Mouse (Mus musculus) heart, embryonic 16.5 days (tissue): ENCODE results near the gene Tjap1. TPM values are rescaled to one million over a fixed set of nuclear protein-coding genes. Genes with fewer than 3 reads are reported as not detected.
A peak's percentile ranks its signal among the peaks of the same experiment; 100 is the strongest.

Experiments
- ATAC-seq: fragments of 200-750 bp; cut with Nextera tagmentation; replicated peaks from 2 replicates; pipeline ENCODE4 v1.8.0; 2017; ENCODE audit warnings: moderate number of reproducible peaks; ENCODE audit not compliant: insufficient read depth, low FRiP score; ENCODE audit errors: extremely low read depth
- H3K27ac ChIP-seq: fragments of 300-500 bp; sonication (generic); 2 replicates; pipeline ENCODE4 v1.5.1; 2014; ENCODE audit warnings: mild to moderate bottlenecking, low read length, control low read depth, moderate library complexity
- H3K27me3 ChIP-seq: fragments of 300-500 bp; sonication (generic); 2 replicates; pipeline ENCODE4 v1.6.1; 2014; ENCODE audit warnings: low read length, mixed read lengths; ENCODE audit not compliant: control insufficient read depth, insufficient read depth
- H3K36me3 ChIP-seq: fragments of 300-500 bp; sonication (generic); 2 replicates; pipeline ENCODE4 v1.6.1; 2014; ENCODE audit not compliant: control insufficient read depth, insufficient read depth
- H3K4me1 ChIP-seq: fragments of 300-500 bp; sonication (generic); 2 replicates; pipeline ENCODE4 v1.6.1; 2014; ENCODE audit warnings: low read length, mixed read lengths; ENCODE audit not compliant: control insufficient read depth, insufficient read depth
- H3K4me2 ChIP-seq: fragments of 300-500 bp; sonication (generic); 2 replicates; pipeline ENCODE4 v1.6.1; 2014; ENCODE audit warnings: low read depth, mild to moderate bottlenecking, control low read depth, low read length
- H3K4me3 ChIP-seq: fragments of 300-500 bp; sonication (generic); 2 replicates; pipeline ENCODE4 v1.5.1; 2014; ENCODE audit warnings: mild to moderate bottlenecking, control low read depth, low read length
- H3K9ac ChIP-seq: fragments of 300-500 bp; sonication (generic); 2 replicates; pipeline ENCODE4 v1.6.1; 2014; ENCODE audit warnings: low read length, control low read depth
- H3K9me3 ChIP-seq: fragments of 300-500 bp; sonication (generic); replicated peaks from 2 replicates; pipeline ENCODE4 v1.6.1; 2016; ENCODE audit warnings: low read length; ENCODE audit not compliant: control insufficient read depth
- WGBS: fragments of 180-500 bp; shearing (Covaris S2); extraction: QIAGEN DNeasy Blood & Tissue Kit; methylation state at CpG from one replicate; pipeline ENCODE4 v1.1.7; 2014; 5-methylcytosine and 5-hydroxymethylcytosine counted together
- polyA plus RNA-seq: library from polyadenylated mRNA; unstranded; fragments of >200 nt; fragmentation: Nextera tagmentation; extraction: Ambion mirVana; gene quantifications from 2 replicates; pipeline ENCODE4 v1.2.1, GENCODE M21; 2015

The Tjap1 gene
- polyA plus RNA-seq, 1 experiment from 2014 or later: 42.5 TPM

DNA sequence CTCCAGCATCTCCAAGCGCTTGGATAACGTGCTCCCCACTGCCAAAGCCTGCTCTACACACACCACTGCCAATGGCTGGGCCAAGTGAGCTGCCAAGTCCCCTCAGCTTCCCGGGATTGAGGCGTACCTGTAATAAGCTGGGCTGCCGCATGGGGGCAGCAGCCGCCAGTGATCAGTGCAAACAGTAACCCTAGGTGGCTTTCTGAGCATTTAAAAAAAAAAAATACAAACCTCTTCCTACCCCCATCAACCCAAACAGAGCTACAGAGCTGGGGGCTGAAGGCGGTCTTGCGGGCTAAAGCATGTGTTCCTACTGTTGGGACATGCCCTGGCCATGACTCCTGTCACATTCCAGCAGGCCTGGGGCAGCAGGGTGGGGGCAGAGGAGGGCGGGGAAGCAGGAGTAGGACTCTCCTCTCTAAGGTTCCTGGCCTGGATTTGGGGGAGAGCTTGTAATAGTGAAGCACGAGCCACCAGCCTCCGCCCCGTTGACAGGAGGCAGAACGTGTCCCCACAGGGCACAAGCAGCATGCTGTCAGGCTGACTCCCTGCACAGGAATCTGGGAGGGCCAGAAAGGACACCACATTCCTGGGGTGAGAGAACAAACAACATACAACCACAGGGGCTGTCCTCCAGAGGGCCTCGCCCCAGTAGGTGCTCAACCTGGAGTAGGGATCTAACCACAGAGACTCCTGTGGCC is 16.8 kb downstream of the Tjap1 start:
- whole genome bisulfite sequencing: 17% methylated on average over 14 of the region's 14 CpGs
- H3K9me3 ChIP-seq: no peaks in the 10 kb centered on the region
- peaks cover 25% of the 10 kb centered on the region for H3K4me1 ChIP-seq
- peak overlapping the region; percentile 2 for H3K27ac ChIP-seq
- no peak overlapping the region for H3K4me3 ChIP-seq
- no peak overlapping the region for H3K4me2 ChIP-seq
- H3K36me3 ChIP-seq: peaks cover 41% of the 10 kb centered on the region
- peak; percentile 37 for ATAC-seq
- no peak overlapping the region for H3K9ac ChIP-seq
- no peaks in the 10 kb centered on the region for H3K27me3 ChIP-seq

DNA sequence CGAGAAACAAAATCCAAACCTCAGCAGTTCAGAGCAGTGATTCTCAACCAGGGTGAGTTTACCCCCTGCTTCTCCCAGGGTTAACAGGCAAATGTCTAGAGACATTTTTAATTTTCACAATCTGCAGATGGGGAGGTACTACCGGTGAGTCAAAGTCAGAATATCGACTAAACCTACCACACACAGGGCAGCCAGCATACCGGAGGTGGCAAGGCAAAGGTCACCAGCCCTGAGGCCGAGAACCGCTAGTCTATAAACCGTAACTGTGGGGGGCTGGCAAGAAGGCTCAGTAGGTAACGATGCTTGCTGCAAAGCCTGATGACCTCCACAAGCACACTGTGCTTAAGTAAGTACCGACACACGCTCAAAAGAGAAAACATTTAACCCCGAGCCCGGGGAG is 17.3 kb downstream of the Tjap1 start:
- Histone ChIP-seq H3K4me1 (peaks cover 25% of the 10 kb centered on the region), H3K27ac (no peak overlapping the region), H3K4me2 (no peak overlapping the region), H3K9me3 (no peaks in the 10 kb centered on the region), H3K27me3 (no peaks in the 10 kb centered on the region), H3K36me3 (peaks cover 44% of the 10 kb centered on the region), H3K9ac (no peak overlapping the region), H3K4me3 (no peak overlapping the region)
- no peak for ATAC-seq
- WGBS: 88% methylated on average over 12 of the region's 12 CpGs

- ATAC-seq: no peak
- 82% methylated on average over 5 of the region's 5 CpGs for WGBS
- no peaks in the 10 kb centered on the region for H3K27me3 ChIP-seq
These were observed 20.6 kb downstream of the Tjap1 start for GRCm38 (mm10) chr17:46262201-46262694.

DNA sequence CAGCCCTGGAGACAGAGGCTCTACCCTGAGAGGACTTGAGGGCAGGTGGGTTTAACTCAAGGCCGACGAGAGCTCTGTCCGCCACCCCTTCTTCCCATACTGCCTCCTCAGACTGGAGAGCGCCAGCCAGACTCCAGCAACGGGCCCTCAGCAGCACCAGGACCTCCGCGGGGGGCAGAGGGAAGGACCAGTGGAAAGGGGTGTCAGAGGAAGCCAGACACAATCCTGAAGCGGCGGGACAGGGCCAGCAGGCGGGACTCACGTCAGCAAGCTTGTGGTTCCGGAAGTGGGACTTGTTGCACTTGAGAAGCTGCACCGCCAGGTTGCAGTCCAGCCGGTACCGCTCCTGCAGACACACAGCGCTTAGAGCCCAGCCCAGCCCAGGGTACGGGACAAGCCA is 23.2 kb downstream of the Tjap1 start:
- H3K9me3 ChIP-seq: 0 out of 2 replicates have a peak, but pooled peaks cover 3% of the 10 kb centered on the region
- H3K27ac ChIP-seq: no peak overlapping the region
- ATAC-seq: no peak
- H3K4me3 ChIP-seq: no peak overlapping the region
- H3K27me3 ChIP-seq: peaks cover 8% of the 10 kb centered on the region
- peaks cover 69% of the 10 kb centered on the region for H3K36me3 ChIP-seq
- 83% methylated on average over 17 of the region's 17 CpGs for WGBS
- no peak overlapping the region for H3K4me2 ChIP-seq
- H3K4me1 ChIP-seq: no peaks in the 10 kb centered on the region
- H3K9ac ChIP-seq: no peak overlapping the region

More at GRCm38 (mm10) chr17:46262201-46262694, 20.6 kb downstream of the Tjap1 start:
- Histone ChIP-seq H3K9ac (no peak overlapping the region), H3K27ac (no peak overlapping the region), H3K4me1 (peaks cover 10% of the 10 kb centered on the region; the same call in 1 of the 2 replicates), H3K4me3 (no peak overlapping the region), H3K4me2 (no peak overlapping the region), H3K9me3 (no peaks in the 10 kb centered on the region), H3K36me3 (peaks cover 69% of the 10 kb centered on the region)

DNA sequence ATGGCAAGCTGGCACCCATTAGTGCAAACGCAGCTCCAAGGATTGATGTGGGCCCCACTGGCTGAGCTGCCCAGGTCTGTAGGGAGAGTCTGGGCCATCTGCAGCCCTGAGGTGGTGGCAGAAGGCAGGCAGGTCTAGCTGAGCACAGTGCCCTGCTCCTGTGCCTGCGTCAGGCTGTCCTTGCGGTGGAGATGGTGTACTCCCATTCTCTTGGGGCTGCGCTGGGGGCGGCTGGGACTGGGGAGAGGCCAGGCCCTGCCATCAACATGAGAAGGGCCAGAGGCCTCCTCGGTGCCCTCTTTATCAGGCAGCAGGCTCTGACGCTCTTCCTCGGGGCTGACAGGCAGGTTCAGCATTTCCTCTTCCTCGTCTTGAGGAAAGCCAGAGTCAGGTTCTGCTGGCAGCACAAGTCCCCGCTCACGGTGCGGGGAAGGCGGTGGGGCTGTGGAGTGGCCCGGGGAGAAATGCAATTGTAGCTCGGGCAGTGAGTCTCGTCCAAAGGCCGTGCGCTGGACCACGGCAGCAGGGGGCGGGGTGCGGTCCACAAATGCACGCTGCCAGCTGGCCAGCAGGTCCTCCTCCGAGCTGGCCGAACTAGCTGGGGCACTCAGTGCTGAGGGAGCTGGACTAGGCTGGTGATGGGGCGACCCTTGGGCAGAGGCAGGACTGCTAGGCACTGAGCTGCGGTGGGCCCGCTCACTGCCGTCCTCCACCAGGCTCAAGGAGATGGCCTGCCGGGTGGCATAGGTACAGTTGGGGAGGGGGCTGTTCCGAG is 24.4 kb downstream of the Tjap1 start:
- Histone ChIP-seq H3K27ac (peak overlapping the region; percentile 25; the same call in 1 of the 2 replicates), H3K9ac (no peak overlapping the region), H3K4me2 (no peak overlapping the region), H3K4me3 (no peak overlapping the region), H3K36me3 (peaks cover 60% of the 10 kb centered on the region), H3K4me1 (peaks cover 2% of the 10 kb centered on the region), H3K9me3 (0 out of 2 replicates have a peak, but pooled peaks cover 3% of the 10 kb centered on the region), H3K27me3 (peaks cover 16% of the 10 kb centered on the region)
- ATAC-seq: no peak
- 80% methylated on average over 30 of the region's 30 CpGs for WGBS

GRCm38 (mm10) chr17:46255147-46255546 is 27.7 kb downstream of the Tjap1 start:
- Histone ChIP-seq H3K4me3 (no peak overlapping the region), H3K36me3 (peaks cover 48% of the 10 kb centered on the region), H3K27me3 (peaks cover 16% of the 10 kb centered on the region), H3K4me1 (peaks cover 5% of the 10 kb centered on the region), H3K27ac (no peak overlapping the region), H3K4me2 (no peak overlapping the region), H3K9me3 (0 out of 2 replicates have a peak, but pooled peaks cover 3% of the 10 kb centered on the region), H3K9ac (no peak overlapping the region)
- 32% methylated on average over 6 of the region's 6 CpGs for WGBS
- no peak for ATAC-seq

DNA sequence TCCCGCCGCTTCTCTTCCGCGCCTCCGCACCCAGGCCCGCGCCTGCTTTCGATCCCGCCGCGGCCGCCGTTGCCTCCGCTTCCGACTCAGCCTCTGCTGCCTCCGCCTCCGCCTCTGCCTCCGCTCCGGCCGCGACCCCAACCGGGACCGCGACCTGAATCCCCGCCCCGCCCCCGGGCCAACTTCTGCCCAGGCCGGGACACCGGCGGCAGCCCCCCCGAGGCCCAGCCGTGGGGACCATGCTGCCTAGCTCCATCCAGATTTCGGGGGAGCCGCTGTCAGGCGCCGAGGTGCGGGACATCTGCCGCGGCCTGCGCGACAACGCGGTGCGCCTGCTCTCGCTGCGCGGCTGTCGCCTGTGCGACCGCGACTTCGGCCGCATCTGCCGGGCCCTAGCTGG is 28.7 kb downstream of the Tjap1 start:
- H3K4me2 ChIP-seq: peak overlapping the region; percentile 100
- WGBS: under 1% methylated on average over 51 of the region's 54 CpGs
- ATAC-seq: no peak; the same call in 1 of the 2 replicates
- peaks cover 41% of the 10 kb centered on the region for H3K36me3 ChIP-seq
- H3K9ac ChIP-seq: peak overlapping the region; percentile 72
- no peak overlapping the region for H3K27ac ChIP-seq
- H3K4me3 ChIP-seq: peak overlapping the region; percentile 78
- H3K4me1 ChIP-seq: peaks cover 11% of the 10 kb centered on the region
- H3K27me3 ChIP-seq: peaks cover 16% of the 10 kb centered on the region
- 0 out of 2 replicates have a peak, but pooled peaks cover 3% of the 10 kb centered on the region for H3K9me3 ChIP-seq

DNA sequence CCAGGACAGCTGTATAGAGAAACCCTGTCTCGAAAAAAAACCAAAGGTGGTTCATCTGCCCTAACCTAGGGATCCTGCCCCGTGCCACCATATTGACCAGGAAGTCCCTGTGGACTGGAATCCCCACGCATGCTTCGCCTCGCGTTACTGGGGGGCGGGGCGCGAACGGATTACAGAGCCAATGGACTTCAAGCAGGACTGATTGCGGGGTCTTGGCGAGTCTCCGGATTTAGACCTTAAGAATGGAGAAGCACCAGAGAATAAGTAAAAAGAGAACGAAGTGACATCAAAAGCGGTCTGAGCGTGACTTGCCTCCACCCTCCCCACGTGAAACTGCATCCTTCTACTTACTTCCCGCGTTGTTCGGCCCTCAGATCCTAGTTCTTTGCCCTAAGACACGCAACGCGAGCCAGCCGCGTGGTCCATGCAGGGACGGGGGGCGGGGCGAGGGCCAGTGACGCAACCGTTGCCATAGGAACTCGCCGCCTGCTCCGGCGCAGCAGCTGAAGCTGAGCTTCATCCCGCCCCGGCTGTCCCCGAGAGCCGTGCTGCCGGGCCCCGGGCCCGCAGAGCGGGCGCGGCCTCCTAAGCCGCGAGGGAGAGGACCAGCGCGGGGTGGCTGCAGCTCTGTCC is 29.3 kb downstream of the Tjap1 start, which contains the start of gene Lrrc73:
Lrrc73 (plus strand) TSS at position 80 of the 633 bp plus-strand sequence.
- peaks cover 36% of the 10 kb centered on the region for H3K36me3 ChIP-seq
- peak; percentile 74 for ATAC-seq
- H3K27ac ChIP-seq: no peak within 1 kb of the TSS
- H3K9me3 ChIP-seq: 0 out of 2 replicates have a peak, but pooled peaks cover 3% of the 10 kb centered on the region
- H3K9ac ChIP-seq: peak within 1 kb of the TSS; percentile 72
- peak within 1 kb of the TSS; percentile 78 for H3K4me3 ChIP-seq
- peaks cover 16% of the 10 kb centered on the region for H3K4me1 ChIP-seq
- WGBS: 2% methylated on average over 47 of the region's 48 CpGs
- peak within 1 kb of the TSS; percentile 100 for H3K4me2 ChIP-seq
- peaks cover 16% of the 10 kb centered on the region for H3K27me3 ChIP-seq
